Mouse (Mus musculus) gastrocnemius, postnatal 14 days (tissue): ENCODE measurements around the gene Prpsap1. TPM values are rescaled to one million over a fixed set of nuclear protein-coding genes. Genes with fewer than 3 reads are reported as not detected.

ENCODE experiments used
- total RNA-seq, 2 experiments: library from RNA; stranded (reverse); gene quantifications; 2 replicates each; pipeline ENCODE4 v1.2.3; 2021

The Prpsap1 gene
- total RNA-seq, 2 experiments from 2014 or later = 22.4 to 24.6 TPM

Other genes starting within 250 kb of the Prpsap1 start
- gene Srp68, start 220.0 kb downstream of the Prpsap1 start, total RNA-seq = 10 to 100 TPM; 68.5 to 69.5 TPM
- under 1 TPM; 0.38 to 0.41 TPM for gene Galr2, start 213.3 kb downstream of the Prpsap1 start, total RNA-seq
- 10 to 100 TPM; 61.9 to 62.3 TPM for gene Exoc7, start 187.0 kb downstream of the Prpsap1 start, total RNA-seq
- gene Foxj1, start 158.8 kb downstream of the Prpsap1 start, total RNA-seq = under 1 TPM; 0.22 to 0.27 TPM
- gene Rnf157, start 81.2 kb downstream of the Prpsap1 start, total RNA-seq = 10 to 100 TPM; 38.3 to 48.7 TPM
- 10 to 100 TPM; 42.6 to 58.9 TPM for gene Ubald2, start 60.1 kb downstream of the Prpsap1 start, total RNA-seq
- gene Qrich2, start 28.0 kb downstream of the Prpsap1 start, total RNA-seq = not detected
- gene Sphk1, start 36.7 kb upstream of the Prpsap1 start, total RNA-seq = 1 to 10 TPM; 1.6 to 2.6 TPM
- 10 to 100 TPM; 23.4 to 25.6 TPM for gene Ube2o, start 87.2 kb upstream of the Prpsap1 start, total RNA-seq
- gene Aanat, start 92.2 kb upstream of the Prpsap1 start, total RNA-seq = not detected
- gene Rhbdf2, start 132.8 kb upstream of the Prpsap1 start, total RNA-seq = 1 to 10 TPM; 5.9 to 9.0 TPM
- under 1 TPM; 0.49 to 0.84 TPM for gene Prcd, start 159.3 kb upstream of the Prpsap1 start, total RNA-seq
- gene Cygb, start 160.1 kb upstream of the Prpsap1 start, total RNA-seq = 10 to 100 TPM; 16.8 to 22.8 TPM